Mouse (Mus musculus): Measurements from ENCODE around the gene Grap.
"Not testable (repeated sequence)": the region's sequence is repeated elsewhere in the genome, so short reads cannot be mapped to it uniquely, and the experiment has no call there.

The Grap gene

GRCm38 (mm10) chr11:61638764-61639536 is 14.1 kb upstream of the Grap start:
- no peak for DNase-seq (ENCODE audit: extremely low read depth, low read depth, low spot score)

- no peak for DNase-seq (ENCODE audit: extremely low read depth, low read depth, low spot score)
Observed at GRCm38 (mm10) chr11:61639601-61640177, 13.4 kb upstream of the Grap start.

GRCm38 (mm10) chr11:61640585-61640984 is 12.5 kb upstream of the Grap start:
- DNase-seq (ENCODE audit: extremely low read depth, low read depth, low spot score), result not testable (repeated sequence)

GRCm38 (mm10) chr11:61642106-61642505 is 11.0 kb upstream of the Grap start:
- DNase-seq (ENCODE audit: extremely low read depth, low read depth, low spot score), result no peak

- DNase-seq (ENCODE audit: extremely low read depth, low read depth, low spot score), result no peak
Observed at GRCm38 (mm10) chr11:61643184-61643961, 9.7 kb upstream of the Grap start.

- no peak for DNase-seq (ENCODE audit: extremely low read depth, low read depth, low spot score)
Observed at GRCm38 (mm10) chr11:61644576-61645326, 8.3 kb upstream of the Grap start.

GRCm38 (mm10) chr11:61645357-61645857 is 7.7 kb upstream of the Grap start:
- DNase-seq (ENCODE audit: extremely low read depth, low read depth, low spot score), result no peak

- DNase-seq (ENCODE audit: extremely low read depth, low read depth, low spot score), result no peak
Observed at GRCm38 (mm10) chr11:61646499-61647039, 6.5 kb upstream of the Grap start.

GRCm38 (mm10) chr11:61647110-61647910 is 5.8 kb upstream of the Grap start:
- DNase-seq (ENCODE audit: extremely low read depth, low read depth, low spot score), result no peak

GRCm38 (mm10) chr11:61647956-61648748 is 4.9 kb upstream of the Grap start:
- DNase-seq (ENCODE audit: extremely low read depth, low read depth, low spot score), result no peak

- DNase-seq (ENCODE audit: extremely low read depth, low read depth, low spot score), result no peak
Observed at GRCm38 (mm10) chr11:61648749-61649115, 4.3 kb upstream of the Grap start.

GRCm38 (mm10) chr11:61649163-61649580 is 3.9 kb upstream of the Grap start:
- no peak for DNase-seq (ENCODE audit: extremely low read depth, low read depth, low spot score)

- no peak for DNase-seq (ENCODE audit: extremely low read depth, low read depth, low spot score)
Observed at GRCm38 (mm10) chr11:61649626-61650025, 3.4 kb upstream of the Grap start.

GRCm38 (mm10) chr11:61650470-61651265 is 2.4 kb upstream of the Grap start:
- DNase-seq (ENCODE audit: extremely low read depth, low read depth, low spot score), result no peak

- no peak for DNase-seq (ENCODE audit: extremely low read depth, low read depth, low spot score)
Observed at GRCm38 (mm10) chr11:61652216-61652615, 849 bp upstream of the Grap start.

GRCm38 (mm10) chr11:61653568-61653967 is 503 bp downstream of the Grap start:
- no peak for DNase-seq (ENCODE audit: extremely low read depth, low read depth, low spot score)

- DNase-seq (ENCODE audit: extremely low read depth, low read depth, low spot score), result no peak
Observed at GRCm38 (mm10) chr11:61654786-61655311, 1.8 kb downstream of the Grap start.

- DNase-seq (ENCODE audit: extremely low read depth, low read depth, low spot score), result no peak
Observed at GRCm38 (mm10) chr11:61655649-61656048, 2.6 kb downstream of the Grap start.

Measured in fat pad, adult 2 months (tissue).